Mouse (Mus musculus) lung, adult 18-20 months (tissue): ENCODE measurements around the gene Tmf1.

Experiments
- DNase-seq, 2 experiments: peaks; one replicate each; pipeline ENCODE4 v3.0.0; 2022; ENCODE audit warnings: mixed read lengths in 2 of 2

The Tmf1 gene

DNA sequence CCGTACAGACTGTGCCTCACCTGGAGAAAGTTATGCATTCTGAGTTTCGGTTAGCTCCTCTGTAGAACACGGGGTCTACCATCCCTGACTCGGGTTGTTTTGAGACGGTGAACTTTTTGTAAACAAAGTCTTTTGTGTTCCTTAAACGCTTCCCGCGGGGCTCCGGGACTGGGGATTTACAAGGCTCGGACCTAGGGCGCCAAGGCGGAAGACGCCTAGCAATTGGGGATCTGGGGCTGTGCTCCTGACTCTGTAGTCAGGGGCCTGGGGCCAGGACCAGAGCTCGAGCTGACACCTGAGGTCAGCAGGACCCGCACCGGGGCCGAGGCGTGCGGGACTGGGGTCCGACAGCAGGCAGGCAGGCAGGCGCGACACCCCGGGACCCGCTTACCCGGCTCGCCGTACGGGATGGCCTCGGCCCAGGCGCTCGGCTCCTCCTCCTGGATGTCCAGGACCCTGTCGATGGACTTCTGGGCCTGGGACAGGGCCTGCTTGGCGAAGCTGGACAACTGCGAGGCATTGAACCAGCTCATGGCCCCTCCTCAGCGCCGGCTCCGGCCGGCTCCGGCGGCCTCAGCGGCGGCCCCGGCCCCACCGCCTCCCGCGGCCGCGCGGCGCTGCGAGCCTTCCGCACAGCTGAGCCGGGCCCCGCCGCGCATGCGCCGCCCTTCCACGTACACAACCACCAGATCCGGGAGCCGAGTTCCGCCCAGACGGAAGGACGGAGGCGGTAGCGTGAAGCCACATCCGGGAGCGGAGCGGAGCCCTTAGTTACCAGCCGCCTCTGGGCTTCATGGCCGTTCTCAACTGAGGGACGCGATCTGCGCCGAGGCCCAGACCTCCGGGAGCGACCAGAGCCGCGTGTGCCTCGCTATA lies at the start of gene Tmf1:
Gene Tmf1 (minus strand): TSS at position 632 of the 876 bp plus-strand sequence.
- DNase-seq = peak; percentile 95 to 97

DNA sequence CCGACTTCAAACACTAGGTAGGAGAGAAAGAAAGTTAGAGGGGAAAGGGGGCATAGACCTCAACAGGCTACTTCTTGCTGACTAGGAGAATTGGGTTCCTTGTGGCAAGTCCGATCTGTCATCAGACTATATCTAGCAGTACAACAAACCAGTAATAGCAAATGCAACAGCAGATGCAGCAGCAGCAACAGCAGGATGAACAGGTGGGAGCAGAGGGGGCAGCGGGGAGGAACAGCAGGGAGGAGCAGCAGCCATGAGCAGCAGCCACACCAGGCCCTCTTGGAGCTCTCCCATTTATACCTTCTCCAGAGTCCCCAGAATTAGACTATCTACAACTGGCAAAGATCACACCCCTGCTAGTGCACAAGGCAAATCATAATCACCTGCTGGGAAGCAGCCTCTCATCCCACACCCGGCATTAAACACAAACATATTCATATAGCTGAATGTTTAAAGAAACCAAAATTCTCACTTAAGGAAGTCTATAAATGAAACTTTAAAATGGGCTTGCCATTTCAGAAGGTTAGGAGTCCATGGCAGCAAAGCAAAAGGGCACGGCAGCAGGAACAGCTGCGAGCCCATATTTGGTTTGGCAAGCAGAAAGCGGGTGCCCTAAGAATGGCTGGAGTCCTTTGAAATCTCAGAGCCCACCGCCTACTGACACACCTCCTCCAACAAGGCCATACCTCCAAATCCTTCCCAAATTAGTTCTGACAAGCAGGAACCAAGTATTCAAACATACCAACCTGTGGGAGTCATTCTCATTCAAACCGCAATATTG lies 48.3 kb upstream of the Tmf1 start:
- no peak for DNase-seq

DNA sequence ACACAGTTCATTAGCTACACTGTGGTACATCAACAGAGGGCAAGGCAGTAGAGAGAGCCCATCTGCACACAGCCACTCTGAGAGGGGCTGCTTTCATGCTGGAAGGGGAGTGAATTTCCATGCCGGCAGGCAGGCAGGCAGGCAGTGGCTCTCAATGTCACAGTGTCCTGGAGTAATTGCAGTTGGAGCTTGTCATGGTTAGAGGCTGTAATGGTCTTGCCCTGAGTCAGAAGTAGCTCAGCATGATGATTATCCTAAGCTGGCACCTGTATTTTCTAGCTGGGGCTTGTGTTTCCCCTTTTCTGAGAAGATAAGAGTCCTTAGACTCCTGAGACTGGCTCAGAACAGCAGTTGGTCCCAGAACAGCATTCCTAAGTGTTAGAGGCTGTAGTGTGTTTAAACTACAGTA lies 47.2 kb upstream of the Tmf1 start:
- DNase-seq = no peak

DNA sequence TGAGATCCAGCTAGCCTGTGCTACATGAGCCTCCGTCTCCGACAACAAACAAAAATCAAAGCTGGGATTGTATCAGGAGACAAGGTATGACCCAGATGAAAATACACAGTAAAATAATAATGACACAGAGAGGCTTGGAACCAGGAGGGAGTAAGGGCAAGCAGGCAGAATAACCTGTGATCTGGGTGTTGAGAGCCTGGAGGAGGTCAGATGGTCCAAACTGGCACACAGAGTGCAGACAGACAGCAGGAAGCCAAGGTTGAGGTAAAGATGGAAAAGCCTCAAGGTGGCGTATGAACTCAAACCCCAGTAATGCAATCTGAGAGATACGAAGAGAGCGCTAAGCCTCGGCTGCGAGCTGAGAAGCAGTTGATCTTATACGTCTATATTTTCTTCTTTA lies 45.6 kb upstream of the Tmf1 start:
- DNase-seq = no peak

DNA sequence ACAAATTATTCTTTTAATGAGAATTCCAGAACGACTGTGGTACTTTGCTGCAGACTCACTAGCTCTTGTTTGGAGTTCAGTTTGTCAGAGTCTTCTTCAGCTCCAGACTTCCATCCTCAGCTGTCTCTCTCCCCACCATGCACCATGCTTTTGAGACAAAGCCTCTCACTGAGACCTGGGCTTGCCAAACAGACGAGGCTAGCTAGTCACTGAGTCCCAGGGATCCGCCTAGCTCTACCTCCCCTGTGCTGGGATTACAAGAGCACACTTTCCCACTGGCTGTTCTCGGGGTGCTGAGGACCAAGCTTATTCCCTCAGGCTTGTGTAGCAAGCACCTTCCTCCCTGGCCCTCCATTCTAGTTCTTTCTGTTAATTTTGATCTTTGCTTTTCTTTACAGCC lies 44.6 kb upstream of the Tmf1 start:
- no peak for DNase-seq

DNA sequence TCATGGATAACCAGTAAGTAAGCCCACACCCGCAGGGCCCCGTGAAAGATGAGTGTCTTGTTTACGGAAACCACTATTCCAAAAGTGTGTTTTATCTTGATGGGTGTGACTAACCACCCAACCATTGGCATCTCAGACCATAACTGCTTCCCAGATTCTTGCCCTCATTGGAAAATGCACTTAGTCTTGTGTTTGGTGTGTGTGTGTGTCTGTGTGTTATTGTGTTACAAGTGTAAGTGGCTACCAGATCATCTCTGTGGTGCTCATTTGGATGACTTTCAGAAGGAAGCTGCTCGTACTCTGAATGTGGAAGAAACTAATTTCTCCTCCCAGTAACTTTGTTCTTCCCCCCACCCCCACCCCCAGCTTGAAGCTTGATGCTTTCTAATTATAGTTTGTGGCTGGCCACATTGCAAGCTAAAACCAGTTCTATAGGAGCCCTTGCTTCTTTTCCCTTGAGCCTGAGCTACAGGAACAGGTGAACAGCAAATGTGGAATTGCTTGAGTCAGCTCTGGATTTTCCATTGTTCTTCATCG lies 44.1 kb upstream of the Tmf1 start:
- no peak for DNase-seq

DNA sequence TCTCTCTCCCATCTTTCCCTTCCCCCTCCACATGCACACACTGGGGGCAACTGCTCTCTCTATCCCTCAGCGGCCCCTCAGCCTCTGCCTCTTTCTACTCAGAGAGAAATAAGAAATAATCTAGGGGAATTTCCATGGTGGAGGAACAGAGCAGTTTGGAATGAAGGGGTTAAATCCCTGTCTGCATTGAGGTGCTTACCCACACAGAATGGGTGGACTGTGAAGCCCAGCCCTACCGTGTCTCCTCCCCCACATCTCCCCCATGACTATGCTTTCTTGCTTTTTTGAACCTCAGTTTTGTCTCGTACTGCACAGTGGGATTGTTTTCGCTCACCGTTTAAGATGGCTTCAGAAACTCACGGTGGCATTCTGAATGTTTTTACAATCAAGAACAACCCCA lies 43.4 kb upstream of the Tmf1 start:
- DNase-seq = no peak

DNA sequence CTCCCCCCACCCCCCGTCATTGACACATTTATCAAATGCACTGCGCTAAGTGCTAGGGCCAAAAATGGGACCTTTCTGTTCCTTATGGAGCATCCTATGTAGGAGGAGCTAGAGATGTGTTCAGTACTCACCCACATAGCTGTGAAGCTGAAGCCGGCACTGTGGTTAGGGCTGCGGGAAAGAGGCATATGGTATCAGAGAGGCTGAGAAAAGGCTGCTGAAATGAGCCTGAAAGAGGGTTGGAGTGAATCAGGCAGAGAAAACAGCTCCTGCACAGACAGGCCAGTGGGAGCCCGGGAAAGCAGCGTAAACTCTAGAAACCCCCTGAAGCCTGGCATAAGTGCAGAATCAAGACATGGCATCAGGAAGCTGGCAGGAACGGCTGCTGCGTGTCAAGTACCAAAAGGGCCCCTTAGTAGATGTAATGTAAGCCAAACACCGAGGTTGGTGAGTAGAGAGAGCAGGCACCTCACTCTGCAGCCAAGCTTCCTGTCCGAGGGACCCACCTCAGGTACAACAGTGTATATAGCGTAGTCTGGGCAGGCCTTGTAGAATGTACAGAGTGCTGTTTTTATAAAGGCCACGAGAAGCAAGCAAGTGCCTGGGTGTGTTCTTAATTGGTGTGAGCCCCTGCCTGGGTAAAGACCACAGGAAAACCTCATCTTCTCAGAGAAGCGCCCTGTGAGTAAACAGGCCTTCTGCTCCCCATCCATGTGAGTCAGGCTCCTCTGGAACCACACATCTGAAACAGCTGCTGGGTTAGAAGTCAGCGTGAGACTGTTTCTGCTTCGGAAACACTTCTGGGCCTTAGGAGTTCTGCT lies 42.5 kb upstream of the Tmf1 start:
- DNase-seq = no peak

DNA sequence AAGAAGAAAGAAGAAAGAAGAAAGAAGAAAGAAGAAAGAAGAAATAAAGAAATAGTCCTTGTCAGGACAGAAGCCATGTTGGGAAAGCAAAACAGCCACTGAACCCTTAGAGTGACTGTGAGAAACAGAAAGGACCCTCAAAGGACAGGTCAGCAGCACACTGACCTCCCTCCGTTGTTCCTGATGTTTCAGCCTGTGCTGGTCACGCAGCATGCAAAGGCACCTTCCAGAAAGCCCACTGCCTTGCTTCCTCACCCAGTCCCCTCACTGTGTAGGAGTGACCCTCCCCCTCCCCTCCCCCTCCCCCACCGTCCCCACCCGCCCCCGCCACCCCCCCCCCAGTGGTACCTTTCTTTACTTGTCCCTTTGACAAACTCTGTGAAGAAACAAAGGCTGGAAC lies 41.8 kb upstream of the Tmf1 start:
- no peak for DNase-seq

DNA sequence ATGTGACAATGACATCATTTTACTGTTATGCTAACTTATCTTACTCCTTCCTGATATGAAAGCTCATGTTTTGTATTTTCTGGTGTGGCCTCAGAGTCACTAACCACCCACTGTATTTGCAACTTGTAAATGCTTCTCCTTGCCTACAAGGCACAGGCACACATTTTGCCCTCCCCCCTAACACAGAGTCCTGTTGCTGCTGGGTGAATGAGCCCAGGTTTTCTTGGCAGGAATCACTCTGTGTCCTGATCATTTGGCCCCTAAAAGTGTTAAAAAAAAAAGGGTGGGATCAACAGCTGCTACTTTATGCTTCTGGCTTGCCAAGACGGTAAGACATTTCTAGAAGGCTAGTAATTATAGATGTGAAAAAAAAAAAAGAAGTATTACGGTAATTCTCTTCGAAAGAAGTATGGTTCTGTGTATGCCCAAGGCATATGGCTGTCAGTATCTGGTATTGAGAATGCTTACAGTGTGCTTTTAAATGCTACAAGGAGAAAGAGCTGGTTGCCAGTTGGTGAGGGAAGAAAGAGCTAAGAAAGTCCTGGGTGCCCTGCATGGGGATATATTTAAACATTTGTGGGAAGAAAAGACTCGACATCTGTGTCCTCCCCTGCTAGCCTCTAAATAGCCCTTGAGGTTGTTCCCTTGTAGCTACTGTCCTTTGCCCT lies 37.4 kb upstream of the Tmf1 start:
- DNase-seq = no peak

DNA sequence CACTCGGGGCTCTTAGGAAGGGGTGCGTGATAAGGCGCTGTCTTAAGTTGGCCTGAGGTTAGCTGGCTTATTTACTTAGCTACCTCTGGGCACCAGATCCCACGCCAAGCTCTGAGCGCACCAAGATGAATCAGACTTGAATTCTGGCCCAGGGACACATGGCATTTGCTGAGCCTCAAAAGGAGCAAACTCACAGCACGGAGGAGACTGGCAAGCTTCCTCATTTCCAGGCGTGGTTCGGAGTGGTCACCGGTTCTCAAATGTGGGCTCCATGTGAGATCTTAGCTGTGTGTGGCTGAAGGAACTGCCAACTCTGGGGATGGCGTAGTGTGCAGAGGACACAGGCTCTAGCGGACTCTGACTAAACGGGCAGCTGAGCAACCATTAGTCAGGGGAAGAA lies 33.1 kb upstream of the Tmf1 start:
- peak; percentile 67 to 73 for DNase-seq

DNA sequence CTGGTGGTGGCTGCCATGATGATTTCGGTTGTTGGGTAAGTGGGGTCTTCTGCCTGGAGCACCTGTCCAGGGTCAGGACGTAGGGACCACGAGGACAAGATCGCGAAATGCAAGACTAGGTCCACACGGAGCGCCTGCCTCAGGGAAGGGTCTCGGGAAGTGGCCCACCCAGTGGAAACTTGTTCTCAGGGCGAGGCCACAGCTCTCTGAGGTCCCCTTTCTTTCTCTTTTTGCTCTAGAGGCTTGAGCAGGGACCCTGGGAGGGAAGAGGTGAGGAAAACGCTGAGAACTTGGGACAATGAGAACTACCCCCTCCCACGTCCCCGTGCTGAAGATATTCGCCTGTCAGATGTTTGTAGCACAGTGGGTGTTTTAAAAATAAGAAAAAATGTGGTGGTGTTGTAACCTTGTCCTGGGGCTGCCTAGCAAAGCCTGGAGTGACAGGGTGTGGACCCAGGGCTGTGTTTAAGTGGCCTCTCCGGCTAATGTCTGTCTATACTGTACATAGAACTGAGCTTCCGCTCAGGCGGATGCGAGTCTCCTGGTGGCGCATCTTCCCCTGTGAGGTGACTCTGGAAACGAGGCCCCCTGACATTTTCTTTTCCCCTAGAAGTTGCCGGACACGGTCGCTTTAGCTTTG lies 32.2 kb upstream of the Tmf1 start:
- peak; percentile 36 to 37 for DNase-seq

DNA sequence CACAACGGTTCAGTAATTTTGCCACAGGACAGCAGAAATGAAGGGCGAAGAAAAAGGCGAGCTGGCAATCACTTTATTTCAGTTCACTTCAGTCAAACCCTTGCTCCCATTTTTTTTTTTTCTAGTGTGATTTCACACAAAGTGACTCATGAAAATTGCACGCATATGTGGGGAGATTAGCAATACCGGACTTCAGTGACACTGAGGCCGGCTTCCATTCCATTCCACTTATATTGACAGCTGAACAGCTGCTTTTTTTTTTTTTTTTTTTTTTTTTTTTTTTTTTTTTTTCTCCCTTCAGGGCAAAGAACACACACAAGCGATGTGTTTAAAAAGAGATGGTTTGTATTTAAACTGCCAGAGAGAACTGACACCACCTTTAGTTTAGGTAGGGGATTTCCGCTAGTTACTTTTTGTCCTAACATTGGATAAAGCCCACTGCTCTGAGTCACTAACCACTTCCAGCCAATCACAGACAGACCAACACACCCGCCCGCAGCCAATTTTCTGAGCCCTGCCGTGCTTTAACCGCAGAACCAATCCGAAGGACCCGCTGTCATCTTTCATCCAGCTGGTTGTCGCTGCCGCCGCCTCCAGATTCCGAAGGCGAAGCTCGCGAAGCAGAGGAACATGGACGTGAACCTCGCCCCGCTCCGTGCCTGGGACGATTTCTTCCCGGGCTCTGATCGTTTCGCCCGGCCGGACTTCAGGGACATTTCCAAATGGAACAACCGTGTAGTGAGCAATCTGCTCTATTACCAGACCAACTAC lies 31.5 kb upstream of the Tmf1 start, which contains the start of gene Arl6ip5:
Gene Arl6ip5 (plus strand): TSS at position 499 of the 771 bp plus-strand sequence.
- DNase-seq = peak; percentile 91

DNA sequence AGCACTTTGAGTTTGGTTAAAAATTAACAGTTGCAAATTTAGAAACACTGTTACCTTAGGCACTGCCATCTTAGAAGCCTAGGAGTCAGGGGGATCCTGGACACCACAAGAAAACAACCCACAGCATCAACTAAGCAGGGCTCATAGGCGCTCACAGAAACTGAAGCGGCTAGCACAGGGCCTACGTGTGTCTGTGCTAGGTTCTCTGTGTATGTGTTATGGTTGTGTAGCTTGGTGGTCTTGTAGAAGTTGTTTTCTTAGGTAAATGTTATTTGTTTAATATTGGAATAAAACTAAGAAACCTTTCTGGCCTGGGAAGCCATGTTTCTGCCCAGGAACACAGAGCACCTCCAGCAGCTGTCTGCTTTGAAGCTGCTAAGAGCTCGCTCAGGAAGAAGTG lies 30.8 kb upstream of the Tmf1 start:
- DNase-seq = no peak

DNA sequence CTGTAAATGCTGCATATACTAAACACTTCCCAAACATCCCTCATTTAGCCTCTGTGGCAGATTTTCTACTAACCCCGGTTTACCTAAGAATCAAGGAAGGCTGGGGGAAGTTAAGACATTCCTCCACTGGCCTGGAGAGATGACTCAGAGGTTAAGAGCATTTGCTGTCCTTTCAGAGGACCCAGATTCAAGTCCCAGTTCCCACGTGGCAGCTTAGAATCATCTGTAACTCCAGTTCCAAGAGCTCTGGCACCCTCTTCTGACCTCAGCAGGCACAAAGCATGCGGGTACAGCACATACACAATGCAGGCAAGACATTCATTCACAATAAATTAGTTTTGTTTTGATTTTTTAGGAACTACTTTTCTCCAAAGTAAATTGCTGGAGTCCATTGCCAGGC lies 30.3 kb upstream of the Tmf1 start:
- no peak for DNase-seq

DNA sequence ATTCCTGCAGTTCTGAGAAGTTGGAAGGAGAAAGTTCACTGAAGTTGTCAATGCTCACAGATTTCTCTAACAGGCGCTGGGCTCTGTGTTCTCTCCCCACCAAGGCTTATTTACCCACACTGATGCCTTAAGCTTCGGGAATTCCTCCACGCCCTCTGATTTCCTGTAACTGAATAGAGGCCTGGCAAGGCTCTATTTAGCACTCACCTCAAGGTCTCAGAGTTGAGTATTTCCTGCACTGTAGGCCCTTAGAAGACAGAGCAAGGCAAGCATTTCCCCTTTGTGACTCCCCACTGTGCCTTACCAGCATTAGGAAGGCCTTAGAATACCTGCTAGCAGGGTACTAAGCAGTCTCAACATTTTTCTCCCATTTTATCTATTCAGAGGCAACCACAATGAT lies 29.5 kb upstream of the Tmf1 start:
- DNase-seq = peak in 1 of 2 experiments; percentile 48

DNA sequence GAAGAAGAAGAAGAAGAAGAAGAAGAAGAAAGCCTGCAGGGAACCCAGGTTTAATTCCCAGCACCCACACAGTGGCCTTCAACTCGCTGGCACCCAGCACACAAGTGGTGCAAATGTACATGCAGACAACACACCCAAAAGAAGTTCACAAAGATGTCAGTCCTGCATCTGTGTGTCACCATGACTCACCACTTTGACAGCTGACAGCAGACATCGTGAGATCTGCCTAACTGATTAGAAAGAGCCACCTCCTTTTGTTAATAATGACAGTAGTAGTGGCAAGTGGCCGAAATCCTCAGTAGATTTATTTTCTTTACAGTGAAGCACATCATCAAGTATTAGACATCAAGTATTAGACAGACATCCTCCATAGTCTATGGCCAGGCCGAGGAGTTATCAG lies 28.2 kb upstream of the Tmf1 start:
- no peak for DNase-seq

DNA sequence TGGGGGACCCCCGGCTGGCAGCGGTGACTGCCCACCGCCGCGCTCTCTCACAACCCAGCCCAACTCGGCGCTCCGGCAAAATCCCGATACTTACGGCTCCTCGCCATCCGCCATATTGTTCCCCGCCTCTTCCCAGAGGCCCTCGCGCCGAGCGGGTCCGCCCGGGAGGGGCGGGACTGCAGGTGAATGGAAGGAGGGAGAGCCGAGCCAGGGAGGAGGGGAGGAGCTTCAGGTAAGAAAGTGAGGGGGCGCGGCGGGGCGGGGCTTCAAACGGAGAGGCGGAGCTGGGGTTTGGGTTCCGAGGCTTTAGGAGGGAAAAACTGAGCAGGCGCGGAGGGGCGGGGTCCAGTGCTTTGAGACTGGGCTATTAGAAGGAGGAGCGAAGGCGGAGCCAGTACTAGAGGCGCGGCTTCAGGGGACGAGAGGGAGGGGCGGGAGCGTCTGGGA lies 26.5 kb upstream of the Tmf1 start, which contains the start of gene Uba3:
Gene Uba3 (minus strand): TSS at position 209 of the 447 bp plus-strand sequence.
- DNase-seq = peak; percentile 99 to 100

DNA sequence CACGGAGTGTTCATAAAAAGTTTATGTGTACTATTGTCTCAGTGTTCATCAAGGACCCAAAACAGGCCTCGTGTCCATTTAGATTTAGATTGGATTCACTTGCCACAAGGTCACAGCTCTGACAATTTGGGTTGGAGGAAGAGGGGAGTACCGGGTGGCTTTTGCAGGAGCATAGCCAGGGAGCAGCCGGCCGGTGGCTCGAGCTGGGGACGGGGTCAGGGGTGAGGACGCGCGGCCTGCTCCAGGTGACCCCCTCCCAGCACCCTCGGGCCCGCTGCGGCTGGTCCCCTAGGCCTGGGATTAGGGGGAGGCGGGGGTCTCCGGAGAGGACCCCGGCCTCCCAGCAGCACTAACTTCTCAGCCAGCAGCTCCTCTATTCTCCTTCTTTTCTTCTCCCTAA lies 26.0 kb upstream of the Tmf1 start:
- DNase-seq = peak in 1 of 2 experiments; percentile 14

DNA sequence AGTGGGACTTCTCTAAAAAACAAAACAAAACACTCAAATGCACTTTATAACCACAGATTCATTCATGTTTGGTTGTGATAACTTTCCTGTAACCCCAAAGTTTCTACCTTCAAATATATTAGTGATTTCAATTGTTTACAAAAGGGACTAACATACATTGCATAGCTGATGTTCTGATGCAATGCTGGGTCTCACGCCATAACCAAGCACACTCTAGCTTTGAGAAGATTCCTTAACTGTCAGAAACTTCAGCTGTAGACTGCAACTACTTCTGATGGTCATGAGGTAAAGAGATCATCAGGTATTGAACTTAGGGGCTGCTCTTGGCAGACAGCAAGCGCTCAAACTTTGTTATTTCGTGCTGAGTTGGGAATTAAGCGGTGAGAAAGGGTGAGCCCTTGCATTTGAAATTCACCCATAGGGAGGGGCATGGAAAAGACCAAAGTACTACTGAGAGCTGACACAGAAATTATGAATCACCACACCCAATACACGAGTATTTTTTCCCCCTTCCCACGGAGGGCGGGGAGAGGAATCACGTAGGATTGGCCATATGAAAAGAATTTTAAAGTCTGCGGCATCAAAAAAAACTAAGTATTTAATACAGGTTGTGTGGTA lies 25.4 kb upstream of the Tmf1 start:
- no peak for DNase-seq
